Comparison of ENCODE assay signal across 27 mouse cellular contexts in genomic region chr12:73355084-73355775, GRCm38 (mm10).
DNase-seq lines count a peak whose midpoint lies in the region; ATAC-seq and TF ChIP-seq lines count a peak whose summit lies in the region.
"Had no signal": no experiment of that assay in that cellular context is flagged by ENCODE, and none has a peak within 500 bp of the region (broad histone marks: within the 10 kb centered on the region; RNA-seq: fewer than 3 reads in every experiment).

No protein-coding gene starts in this region.

- H3ac ChIP-seq in myocyte (ENCODE audit: control insufficient read depth, insufficient read length) = no peak overlapping the region

- H3K9ac ChIP-seq in neural tube, embryonic 12.5 days = no peak overlapping the region
- no peak overlapping the region for H3K9ac ChIP-seq in limb, embryonic 11.5 days (ENCODE audit: low read length)
- H3K9ac ChIP-seq: embryonic facial prominence, embryonic 15.5 days; forebrain, embryonic 12.5 days; forebrain, postnatal 0 days; heart, embryonic 12.5 days; hindbrain, embryonic 15.5 days; limb, embryonic 15.5 days; liver, embryonic 14.5 days; lung, embryonic 15.5 days; midbrain, embryonic 12.5 days had no signal

- no peaks in the 10 kb centered on the region for H3K36me3 ChIP-seq in neural tube, embryonic 12.5 days
- no peaks in the 10 kb centered on the region; the same call in 1 of the 2 replicates for H3K36me3 ChIP-seq in limb, embryonic 11.5 days (ENCODE audit: control insufficient read depth, insufficient read depth, low read length)
- H3K36me3 ChIP-seq in myocyte (ENCODE audit: control insufficient read depth, insufficient read depth) = peaks cover 6% of the 10 kb centered on the region
- H3K36me3 ChIP-seq: embryonic facial prominence, embryonic 15.5 days; forebrain, embryonic 12.5 days; heart, embryonic 12.5 days; hindbrain, embryonic 15.5 days; limb, embryonic 15.5 days; lung, embryonic 15.5 days had no signal

- no peak for TF ChIP-seq POLR2A in myocyte (IDR thresholded peaks at IDR 0.05; ENCODE audit: insufficient read length, low read depth)

- H3K4me1 ChIP-seq in neural tube, embryonic 12.5 days = peaks cover 22% of the 10 kb centered on the region
- peaks cover 34% of the 10 kb centered on the region for H3K4me1 ChIP-seq in limb, embryonic 11.5 days (ENCODE audit: control insufficient read depth, insufficient read depth, low read length)
- H3K4me1 ChIP-seq: lung, embryonic 15.5 days had no signal

- ATAC-seq in neural tube, embryonic 12.5 days (ENCODE audit: low FRiP score, low read depth) = 0 out of 2 replicates have a peak, but pooled peaks have one; percentile 39
- peak; percentile 67 for ATAC-seq in limb, embryonic 11.5 days (ENCODE audit: insufficient number of reproducible peaks, low FRiP score, low TSS enrichment, low read depth)
- no peak for ATAC-seq in granulocyte monocyte progenitor cell, adult 5-6 weeks (replicated peaks; ENCODE audit: poor library complexity, severe bottlenecking)
- ATAC-seq: forebrain, postnatal 0 days; intestine, embryonic 16.5 days; Patski had no signal

- H3K9me3 ChIP-seq in neural tube, embryonic 12.5 days = no peaks in the 10 kb centered on the region
- no peaks in the 10 kb centered on the region for H3K9me3 ChIP-seq in limb, embryonic 11.5 days (ENCODE audit: control insufficient read depth, low read length)
- H3K9me3 ChIP-seq: embryonic facial prominence, embryonic 15.5 days; forebrain, embryonic 12.5 days; heart, embryonic 12.5 days; hindbrain, embryonic 15.5 days; limb, embryonic 15.5 days; lung, embryonic 15.5 days; midbrain, embryonic 12.5 days had no signal

- WGBS in neural tube, embryonic 12.5 days = 42% methylated on average over 14 of the region's 14 CpGs
- WGBS in limb, embryonic 11.5 days = 14% methylated on average over 14 of the region's 14 CpGs

- H3K79me2 ChIP-seq in myocyte (ENCODE audit: control insufficient read depth, insufficient read depth) = no peaks in the 10 kb centered on the region

- H3K4me2 ChIP-seq in neural tube, embryonic 12.5 days (replicated peaks) = no peak overlapping the region
- no peak overlapping the region for H3K4me2 ChIP-seq in limb, embryonic 11.5 days (ENCODE audit: low read depth, severe bottlenecking)
- no peak overlapping the region for H3K4me2 ChIP-seq in myocyte (ENCODE audit: low read depth)
- H3K4me2 ChIP-seq: embryonic facial prominence, embryonic 15.5 days; forebrain, embryonic 12.5 days; heart, embryonic 12.5 days; hindbrain, embryonic 15.5 days; limb, embryonic 15.5 days; lung, embryonic 15.5 days; midbrain, embryonic 12.5 days had no signal

- no peak overlapping the region for H3K27ac ChIP-seq in neural tube, embryonic 12.5 days
- H3K27ac ChIP-seq in limb, embryonic 11.5 days (replicated peaks; ENCODE audit: low read depth, low read length) = no peak overlapping the region
- H3K27ac ChIP-seq: embryonic facial prominence, embryonic 15.5 days; forebrain, embryonic 12.5 days; hindbrain, embryonic 15.5 days; kidney, postnatal 0 days; limb, embryonic 15.5 days; liver, embryonic 14.5 days; lung, embryonic 15.5 days; midbrain, embryonic 12.5 days; stomach, postnatal 0 days had no signal

- H3K27me3 ChIP-seq in neural tube, embryonic 12.5 days (replicated peaks) = no peaks in the 10 kb centered on the region
- H3K27me3 ChIP-seq in limb, embryonic 11.5 days (ENCODE audit: control insufficient read depth, insufficient read depth, low read length) = 0 out of 2 replicates have a peak, but pooled peaks cover 3% of the 10 kb centered on the region
- no peaks in the 10 kb centered on the region for H3K27me3 ChIP-seq in myocyte (ENCODE audit: control insufficient read depth, insufficient read depth, insufficient read length)
- H3K27me3 ChIP-seq: embryonic facial prominence, embryonic 15.5 days; forebrain, embryonic 12.5 days; heart, embryonic 12.5 days; hindbrain, embryonic 15.5 days; limb, embryonic 15.5 days; lung, embryonic 15.5 days; midbrain, embryonic 12.5 days; Patski had no signal

- H3K4me3 ChIP-seq in neural tube, embryonic 12.5 days = no peak overlapping the region
- H3K4me3 ChIP-seq in limb, embryonic 11.5 days (ENCODE audit: low read depth, low read length) = no peak overlapping the region
- H3K4me3 ChIP-seq in myocyte = no peak overlapping the region
- H3K4me3 ChIP-seq: embryonic facial prominence, embryonic 15.5 days; forebrain, embryonic 12.5 days; heart, embryonic 12.5 days; hindbrain, embryonic 15.5 days; limb, embryonic 15.5 days; lung, embryonic 15.5 days; midbrain, embryonic 12.5 days had no signal

- peak; percentile 60 for DNase-seq in embryo, embryonic 10 days (ENCODE audit: low spot score)
- no peak for DNase-seq in embryo, embryonic 9.5 days (ENCODE audit: extremely low spot score)
- DNase-seq in neural tube, embryonic 10.5 days (ENCODE audit: extremely low spot score, low spot score) = no peak
- peak; percentile 73 for DNase-seq in limb, embryonic 11.5 days (ENCODE audit: low spot score)
- no peak for DNase-seq in layer of hippocampus, postnatal 36 days
- DNase-seq: forebrain, postnatal 0 days; gastrocnemius, postnatal 25 days; heart, adult 18-20 months; kidney, adult 8-10 months; right cerebral cortex, adult 18-20 months; thymus, adult 18-20 months; thymus, postnatal 4 days had no signal

TF ChIP-seq in myocyte, 11 proteins besides CTCF, POLR2A, EP300 and RAD21:
- TF ChIP-seq MAX (IDR thresholded peaks at IDR 0.05; ENCODE audit: low read depth) (no peak), POLR2AphosphoS2 (IDR thresholded peaks at IDR 0.05; ENCODE audit: insufficient read length, low read depth) (no peak), TCF12 (IDR thresholded peaks at IDR 0.05; ENCODE audit: insufficient read depth, poor library complexity, severe bottlenecking) (peak; percentile 94), CEBPB (IDR thresholded peaks at IDR 0.05; ENCODE audit: insufficient read depth, poor library complexity, severe bottlenecking) (no peak), TCF3 (IDR thresholded peaks at IDR 0.05; ENCODE audit: insufficient read length, low read depth) (peak; percentile 81), REST (IDR thresholded peaks at IDR 0.05; ENCODE audit: insufficient read depth, insufficient read length) (no peak), USF1 (IDR thresholded peaks at IDR 0.05; ENCODE audit: low read depth) (no peak), MYOG (IDR thresholded peaks at IDR 0.05; ENCODE audit: control insufficient read depth in 1 of 3, insufficient read depth in 1 of 3, insufficient read length in 2 of 3, low read depth in 2 of 3) (peak; percentile 20 to 86 (median 66)), E2F4 (IDR thresholded peaks at IDR 0.05; ENCODE audit: insufficient read depth) (no peak), MYOD1 (IDR thresholded peaks at IDR 0.05; ENCODE audit: control insufficient read depth in 1 of 3, insufficient read length in 2 of 3, low read depth in 2 of 3) (peak; percentile 66 to 94 (median 87)), SRF (IDR thresholded peaks at IDR 0.05; ENCODE audit: control insufficient read depth, insufficient read length, low read depth) (no peak)

Comparison
In these comparisons a context has a peak if more than half of its experiments do, and no peak if none do; other contexts are left out.
1. DNase-seq: peak in embryo, embryonic 10 days (single experiment) and limb, embryonic 11.5 days (single experiment); none in embryo, embryonic 9.5 days (single experiment), neural tube, embryonic 10.5 days (single experiment) and layer of hippocampus, postnatal 36 days (0 of 2).